Mouse (Mus musculus): ENCODE data around the gene 4930415L06Rik.

Gene 4930415L06Rik

DNA sequence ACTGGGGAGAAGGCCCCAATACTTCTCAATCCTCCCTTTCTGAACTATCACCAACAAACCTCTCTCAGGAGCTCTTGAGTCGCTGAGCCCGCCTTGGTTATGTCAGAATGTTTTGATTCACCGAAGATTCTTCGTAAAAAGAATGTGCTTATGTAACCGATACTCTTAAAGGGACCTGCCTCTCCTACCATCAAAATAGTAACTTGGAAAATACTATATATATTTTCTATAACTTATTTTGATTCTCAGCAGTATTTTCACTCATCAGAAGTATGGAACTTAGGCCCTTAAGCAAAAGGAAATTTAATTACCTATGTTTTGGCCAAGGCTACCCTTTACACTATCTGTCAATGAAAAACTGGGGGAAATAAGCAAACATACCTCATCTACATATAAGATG is at the start of gene 4930415L06Rik:
Gene 4930415L06Rik, minus strand, starts transcription at position 101 of the 400 bp plus-strand sequence.
- DNase-seq (ENCODE audit: low read depth, low spot score) = no peak

DNA sequence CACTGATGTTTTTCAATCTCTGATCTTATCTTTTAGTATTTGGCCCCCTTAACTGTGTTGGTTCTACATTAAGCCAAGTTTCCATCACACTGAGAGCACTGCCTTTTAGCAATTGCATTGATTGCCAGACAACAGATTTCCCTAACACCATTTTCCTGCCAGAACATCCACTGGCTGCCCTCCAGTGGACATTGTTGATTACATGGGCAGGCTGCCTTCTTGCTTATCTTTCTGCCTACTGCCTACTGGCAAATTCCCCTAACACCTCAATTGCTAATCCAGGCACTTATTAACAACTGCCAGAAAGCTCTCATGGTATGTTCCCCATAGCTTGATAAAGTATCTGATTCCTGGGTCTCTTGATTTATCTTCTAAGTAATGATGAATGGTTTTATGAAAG is 46.0 kb upstream of the 4930415L06Rik start:
- no peak for DNase-seq (ENCODE audit: low read depth, low spot score)

DNA sequence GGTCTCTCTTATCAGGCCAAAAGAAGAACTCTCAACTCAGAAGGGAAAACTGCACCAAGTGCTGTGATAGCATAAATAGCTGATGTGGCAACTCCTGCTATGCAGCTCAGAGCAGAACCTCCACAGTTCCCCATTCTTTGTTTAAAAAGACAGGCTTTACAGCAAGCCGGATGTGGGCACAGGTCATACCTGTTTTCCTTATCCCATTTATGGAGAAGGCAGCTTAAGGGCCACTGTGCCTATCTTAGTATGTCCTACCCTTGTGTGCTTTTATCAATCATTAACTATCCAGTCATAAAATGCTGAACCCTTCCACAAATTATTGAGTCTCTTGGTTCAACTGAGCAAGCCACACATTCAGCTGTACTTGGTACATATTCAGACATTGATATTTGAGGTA is 27.8 kb downstream of the 4930415L06Rik start:
- DNase-seq (ENCODE audit: low read depth, low spot score) = no peak
